Mouse (Mus musculus): ENCODE data around the gene Foxa2. TPM values are rescaled to one million over a fixed set of nuclear protein-coding genes. Genes with fewer than 3 reads are reported as not detected.
A peak's percentile ranks its signal among the peaks of the same experiment; 100 is the strongest.

Gene Foxa2
- not detected for total RNA-seq (2021)
- long read RNA-seq, experiment 1, result 0 reads
- long read RNA-seq, experiment 2, result 0 reads

DNA sequence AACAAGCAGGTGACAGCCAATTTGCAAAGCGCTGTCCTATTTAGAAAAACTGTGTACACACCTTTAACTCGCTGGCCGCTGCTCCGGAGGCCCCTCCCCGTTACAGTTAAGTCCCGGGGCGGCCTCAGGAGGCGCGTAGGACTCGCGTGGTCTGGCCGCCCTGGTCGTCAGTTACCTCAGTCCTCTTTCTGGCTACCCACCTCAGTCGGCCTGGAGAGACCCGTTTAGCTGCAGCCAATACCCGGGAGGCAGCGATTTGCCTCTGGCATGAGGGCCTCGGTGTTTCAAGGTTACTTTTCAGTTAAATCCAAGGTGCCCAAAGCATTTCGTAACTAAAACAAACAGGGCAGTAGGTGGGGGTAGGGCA, at the start of gene Foxa2:
Gene Foxa2, minus strand, starts transcription at position 171 of the 367 bp plus-strand sequence.
- DNase-seq (ENCODE audit: low spot score in 2 of 2), result no peak

DNA sequence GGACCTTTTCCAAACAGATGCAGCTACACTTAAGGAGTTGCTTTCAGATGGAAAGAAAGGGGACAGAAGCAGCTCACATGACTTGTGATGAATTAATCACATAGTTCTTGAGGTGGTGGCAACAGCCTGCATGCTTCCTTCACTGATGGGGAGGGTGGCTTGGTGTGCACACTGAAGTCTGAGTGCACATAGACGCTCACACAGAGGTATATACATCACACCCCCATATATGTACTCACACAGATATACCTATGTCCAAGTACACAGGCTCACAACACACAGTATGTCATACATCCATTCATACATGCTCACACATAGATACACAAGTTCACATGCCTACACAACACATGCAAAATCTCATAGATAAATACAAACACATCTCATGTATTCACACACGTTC, 45.3 kb upstream of the Foxa2 start:
- no peak for DNase-seq (ENCODE audit: low spot score in 2 of 2)

- DNase-seq (ENCODE audit: low spot score in 2 of 2), result no peak
Observed at GRCm38 (mm10) chr2:148091657-148092056, 44.9 kb upstream of the Foxa2 start.

DNA sequence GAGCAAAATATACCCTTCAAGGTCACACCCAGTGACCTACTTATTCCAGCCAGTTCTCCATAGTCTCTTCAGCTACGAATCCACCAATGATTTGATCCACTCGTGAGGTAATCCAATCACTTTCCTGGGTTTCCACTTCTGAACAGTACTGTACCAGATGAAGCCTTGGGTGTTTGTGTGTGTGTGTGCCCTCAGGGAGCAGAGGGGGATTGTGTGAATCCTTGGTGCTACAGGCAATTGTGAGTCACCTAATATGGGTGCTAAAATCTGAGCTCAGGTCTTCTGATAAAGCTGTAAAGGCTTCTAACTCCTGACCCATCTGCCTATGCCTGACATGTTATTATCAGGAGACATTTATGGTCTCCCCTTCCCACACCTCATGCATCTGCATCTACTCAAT, 43.3 kb upstream of the Foxa2 start:
- no peak for DNase-seq (ENCODE audit: low spot score in 2 of 2)

DNA sequence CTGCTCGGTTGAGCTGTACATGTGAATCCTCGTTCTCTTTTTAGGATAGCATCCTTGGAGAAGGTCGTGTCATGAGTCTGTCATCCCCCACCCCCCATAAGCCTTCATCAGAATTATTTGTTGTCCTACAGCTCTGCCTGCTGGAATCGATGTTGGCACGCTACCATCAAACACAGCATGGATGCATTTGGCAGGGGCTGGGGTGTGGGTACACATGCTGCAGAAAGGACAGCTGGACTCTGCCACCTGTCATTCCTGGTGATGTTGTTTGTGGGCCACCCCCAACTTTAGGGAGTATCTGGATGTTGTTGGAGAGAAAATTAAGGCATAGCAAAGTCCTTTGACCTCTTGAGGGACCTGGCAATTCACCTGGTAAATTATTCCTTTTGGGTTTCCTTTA, 38.8 kb upstream of the Foxa2 start:
- no peak for DNase-seq (ENCODE audit: low spot score in 2 of 2)

- no peak for DNase-seq (ENCODE audit: low spot score in 2 of 2)
Observed at GRCm38 (mm10) chr2:148085126-148085525, 38.4 kb upstream of the Foxa2 start.

- DNase-seq (ENCODE audit: low spot score in 2 of 2), result peak; percentile 36 to 41
Observed at GRCm38 (mm10) chr2:148082283-148082682, 35.5 kb upstream of the Foxa2 start.

- no peak for DNase-seq (ENCODE audit: low spot score in 2 of 2)
Observed at GRCm38 (mm10) chr2:148060705-148061104, 13.9 kb upstream of the Foxa2 start.

DNA sequence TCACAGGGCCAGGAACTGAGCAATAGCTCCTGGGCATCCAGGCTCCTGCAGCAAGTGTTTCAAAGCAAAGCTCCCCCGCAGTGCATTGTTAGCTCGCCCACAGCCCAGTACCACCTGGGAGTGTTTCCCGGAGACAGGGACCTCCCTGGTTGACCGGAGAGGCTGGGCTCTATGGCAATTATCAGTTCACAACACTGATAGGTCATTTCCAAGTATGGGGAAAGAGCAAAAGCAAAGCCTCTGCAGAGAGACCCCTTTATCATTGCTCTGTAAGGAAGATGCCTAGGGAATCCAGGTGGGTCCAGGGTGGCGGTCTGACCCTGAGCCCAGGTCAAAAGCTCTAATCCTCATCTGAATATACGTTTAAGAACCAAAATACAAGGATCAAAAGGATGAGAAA, 6.6 kb upstream of the Foxa2 start:
- no peak for DNase-seq (ENCODE audit: low spot score in 2 of 2)

DNA sequence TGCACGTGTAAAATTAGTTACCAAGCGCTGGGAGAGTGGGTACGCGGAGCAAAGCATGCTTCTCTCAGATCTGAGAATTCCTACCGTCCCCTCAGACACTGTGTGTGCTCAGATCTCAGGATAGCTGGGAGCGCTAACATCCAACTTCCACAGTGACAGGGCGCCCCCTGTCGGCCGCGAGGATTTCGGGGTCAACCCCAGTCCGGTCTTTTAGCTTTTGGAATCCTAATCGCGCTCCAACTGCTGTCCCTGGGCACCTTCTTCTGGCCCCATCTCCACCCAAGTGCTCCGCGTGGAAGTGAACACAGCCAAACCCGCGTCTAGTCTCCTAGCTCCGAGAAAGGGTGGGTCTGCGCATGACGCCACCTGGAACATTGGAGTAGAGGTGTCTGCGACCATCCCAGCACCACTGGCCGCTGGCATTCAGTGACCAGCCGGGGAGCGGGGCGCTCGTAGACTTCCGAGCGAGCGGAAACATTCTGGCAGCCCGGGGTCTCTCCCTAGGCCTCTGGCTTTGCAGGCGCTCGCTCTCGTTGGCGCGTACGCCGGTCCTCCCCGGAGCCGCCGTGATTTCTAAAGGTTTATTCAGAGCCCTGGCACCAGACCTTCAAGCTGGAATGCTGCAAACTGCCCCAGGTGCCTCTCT, 1.8 kb upstream of the Foxa2 start:
- DNase-seq (ENCODE audit: low spot score in 2 of 2), result peak; percentile 80 to 87

GRCm38 (mm10) chr2:148047611-148048010, 842 bp upstream of the Foxa2 start:
- DNase-seq (ENCODE audit: low spot score in 2 of 2), result no peak

GRCm38 (mm10) chr2:148045937-148046798, 601 bp downstream of the Foxa2 start:
- DNase-seq (ENCODE audit: low spot score in 2 of 2), result no peak

DNA sequence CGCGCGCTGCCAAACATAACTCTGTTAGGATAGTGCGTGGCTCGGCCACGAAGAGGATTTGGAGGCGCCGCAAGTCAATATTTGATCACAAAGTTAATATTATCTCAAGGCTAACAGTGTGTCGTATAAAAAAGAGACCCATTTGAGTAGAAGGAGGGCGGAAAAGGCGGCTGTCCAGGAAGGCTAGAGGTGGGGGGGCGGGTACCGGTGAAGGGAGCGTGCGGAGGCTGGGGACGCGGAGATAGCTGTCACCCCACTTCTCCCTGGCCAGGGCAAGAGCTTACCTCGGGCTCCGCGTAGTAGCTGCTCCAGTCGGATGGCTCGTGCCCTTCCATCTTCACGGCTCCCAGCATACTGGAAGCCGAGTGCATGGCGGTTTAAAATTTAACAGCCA, 1.2 kb downstream of the Foxa2 start:
- no peak for DNase-seq (ENCODE audit: low spot score in 2 of 2)

GRCm38 (mm10) chr2:148044877-148045539, 1.8 kb downstream of the Foxa2 start:
- DNase-seq (ENCODE audit: low spot score in 2 of 2), result no peak

DNA sequence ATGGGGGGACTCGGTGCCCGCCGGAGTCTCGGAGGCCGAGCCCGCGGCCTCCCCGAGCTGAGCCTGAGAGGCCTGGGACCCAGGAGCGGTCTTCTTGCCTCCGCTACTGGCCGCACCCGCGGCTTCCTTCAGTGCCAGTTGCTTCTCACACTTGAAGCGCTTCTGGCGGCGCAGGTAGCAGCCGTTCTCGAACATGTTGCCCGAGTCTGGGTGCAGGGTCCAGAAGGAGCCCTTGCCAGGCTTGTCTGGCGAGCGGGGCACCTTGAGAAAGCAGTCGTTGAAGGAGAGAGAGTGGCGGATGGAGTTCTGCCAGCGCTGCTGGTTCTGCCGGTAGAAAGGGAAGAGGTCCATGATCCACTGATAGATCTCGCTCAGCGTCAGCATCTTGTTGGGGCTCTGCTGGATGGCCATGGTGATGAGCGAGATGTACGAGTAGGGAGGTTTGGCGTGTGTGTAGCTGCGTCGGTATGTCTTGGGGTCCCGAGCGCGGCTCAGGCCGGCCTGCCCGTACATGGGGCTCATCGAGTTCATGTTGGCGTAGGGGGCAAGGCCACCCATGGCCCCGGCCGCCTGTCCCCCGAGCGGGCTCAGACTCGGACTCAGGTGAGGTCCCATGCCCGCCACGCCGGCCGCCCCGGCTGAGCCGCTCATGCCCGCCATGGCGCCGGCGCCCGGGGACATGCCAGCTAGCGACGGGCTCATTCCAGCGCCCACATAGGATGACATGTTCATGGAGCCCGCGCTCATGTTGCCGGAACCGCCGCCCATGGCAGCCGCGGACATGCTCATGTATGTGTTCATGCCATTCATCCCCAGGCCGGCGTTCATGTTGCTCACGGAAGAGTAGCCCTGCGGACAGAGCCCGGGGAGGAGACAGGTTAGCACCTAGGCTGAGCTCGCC, 2.5 kb downstream of the Foxa2 start:
- DNase-seq (ENCODE audit: low spot score in 2 of 2), result no peak

- no peak for DNase-seq (ENCODE audit: low spot score in 2 of 2)
Observed at GRCm38 (mm10) chr2:148043271-148043975, 3.3 kb downstream of the Foxa2 start.

DNA sequence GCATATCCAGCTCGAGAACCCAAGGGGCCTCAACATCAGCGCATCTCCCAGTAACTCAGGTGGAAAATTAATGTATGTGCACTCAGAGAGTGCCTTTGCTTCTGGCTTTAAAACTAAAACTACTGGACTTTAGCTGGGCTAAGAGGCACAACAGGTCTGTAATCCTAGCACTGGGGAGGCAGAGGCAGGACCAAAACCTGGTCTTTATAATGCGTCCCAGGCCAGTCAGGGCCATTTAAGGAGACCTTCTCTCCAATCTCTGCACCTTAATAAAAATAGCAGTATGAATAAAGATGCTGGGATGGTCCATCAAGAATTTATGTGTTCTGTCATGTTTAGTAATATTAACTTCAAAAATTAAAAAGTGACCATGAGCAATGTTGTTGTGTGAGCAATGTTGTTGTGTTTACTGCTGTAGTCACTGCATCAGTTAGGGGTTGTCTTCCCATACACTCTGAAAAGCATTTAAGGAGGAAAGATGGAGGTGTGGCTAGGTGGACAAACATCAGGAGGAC, 4.6 kb downstream of the Foxa2 start:
- DNase-seq (ENCODE audit: low spot score in 2 of 2), result no peak

GRCm38 (mm10) chr2:148041381-148041780, 5.4 kb downstream of the Foxa2 start:
- no peak for DNase-seq (ENCODE audit: low spot score in 2 of 2)

- no peak for DNase-seq (ENCODE audit: low spot score in 2 of 2)
Observed at GRCm38 (mm10) chr2:148040236-148041121, 6.3 kb downstream of the Foxa2 start.
